Mouse (Mus musculus) hematopoietic stem cell, adult 5-6 weeks (primary cell): Measurements from ENCODE around the gene Carmil3. TPM values are rescaled to one million over a fixed set of nuclear protein-coding genes. Genes with fewer than 3 reads are reported as not detected.

Experiments used
- ATAC-seq, 2 experiments: fragments of 125-278 bp in 1 of 2; replicated peaks in 1 of 2; 2 replicates each; pipeline ENCODE4 v1.8.0; 2016 to 2017; ENCODE audit warnings: inconsistent platforms in 2 of 2, mild to moderate bottlenecking in 2 of 2, moderate number of reproducible peaks in 2 of 2, low read depth in 1 of 2, moderate TSS enrichment in 1 of 2; ENCODE audit not compliant: low FRiP score in 2 of 2, poor library complexity in 2 of 2, severe bottlenecking in 2 of 2, insufficient read depth in 1 of 2, low TSS enrichment in 1 of 2
- total RNA-seq: library from RNA; stranded (forward); fragments of 172-1452, 232-1000 nt; gene quantifications from 2 replicates; pipeline ENCODE4 v1.2.3, GENCODE M21; 2017

Gene Carmil3
- 2.3 and 2.7 TPM in 2 replicates for total RNA-seq

DNA sequence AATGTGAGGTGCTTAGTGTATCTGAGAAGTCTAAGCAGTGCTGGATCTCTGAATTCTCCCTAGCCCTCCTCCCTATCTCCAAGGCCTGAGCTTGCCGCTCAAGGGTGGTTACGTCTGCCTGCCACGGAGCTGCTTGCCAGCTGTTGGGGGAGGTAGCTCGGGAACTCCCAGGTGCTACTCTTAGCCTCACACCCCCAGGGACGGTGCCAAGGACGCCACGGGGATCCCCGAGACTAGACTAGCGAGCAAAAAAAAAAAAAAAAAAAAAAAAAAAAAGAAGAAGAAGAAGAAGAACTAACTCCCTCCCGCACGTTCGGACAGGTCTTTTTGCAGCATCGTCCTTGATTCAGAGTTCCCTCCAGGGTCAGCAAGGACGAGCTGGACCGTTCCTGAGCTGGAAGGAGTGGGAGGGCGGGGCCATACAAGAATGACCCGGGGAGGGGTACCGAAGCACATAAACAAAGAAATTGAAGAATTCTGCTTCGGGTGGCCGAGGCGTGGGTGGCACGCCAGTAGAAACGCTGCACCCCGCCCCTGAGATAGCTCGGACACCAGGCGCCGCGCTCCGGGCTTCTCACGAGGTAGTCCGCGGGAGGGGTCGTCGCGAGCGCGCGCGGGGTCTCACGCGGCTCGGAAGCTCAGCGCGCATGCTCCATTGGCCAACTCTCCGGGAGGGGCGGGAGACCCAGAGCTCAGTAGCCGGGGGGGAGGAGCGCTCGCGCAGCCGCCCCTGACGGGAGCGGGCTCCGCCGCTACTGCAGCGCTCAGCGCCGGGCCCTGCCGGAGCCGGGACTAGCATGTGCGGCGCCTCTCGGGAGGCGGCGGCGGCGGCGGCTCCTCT is at the start of gene Carmil3:
Gene Carmil3 (plus strand): TSS at position 291 of the 841 bp plus-strand sequence.
- peak in 1 of 2 experiments; percentile 47; a peak in 1 of 4 replicates for ATAC-seq

DNA sequence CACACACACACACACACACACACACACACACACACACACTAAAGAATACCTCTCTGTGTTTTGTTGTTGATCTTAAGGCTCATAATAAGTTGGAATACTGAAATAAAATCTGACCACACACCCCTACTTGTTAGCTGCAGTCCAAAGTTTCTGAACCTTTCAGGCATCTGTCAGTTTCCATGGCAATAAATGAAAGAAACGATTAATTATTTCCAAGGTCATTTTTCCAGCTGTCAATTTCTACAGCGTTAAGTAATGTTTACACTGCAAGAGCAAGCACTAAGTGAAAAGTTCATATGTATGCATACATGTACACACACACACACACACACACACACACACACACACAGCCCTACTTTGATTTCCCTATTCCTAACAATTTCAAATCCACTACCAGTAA is 32.8 kb upstream of the Carmil3 start:
- ATAC-seq: no peak

DNA sequence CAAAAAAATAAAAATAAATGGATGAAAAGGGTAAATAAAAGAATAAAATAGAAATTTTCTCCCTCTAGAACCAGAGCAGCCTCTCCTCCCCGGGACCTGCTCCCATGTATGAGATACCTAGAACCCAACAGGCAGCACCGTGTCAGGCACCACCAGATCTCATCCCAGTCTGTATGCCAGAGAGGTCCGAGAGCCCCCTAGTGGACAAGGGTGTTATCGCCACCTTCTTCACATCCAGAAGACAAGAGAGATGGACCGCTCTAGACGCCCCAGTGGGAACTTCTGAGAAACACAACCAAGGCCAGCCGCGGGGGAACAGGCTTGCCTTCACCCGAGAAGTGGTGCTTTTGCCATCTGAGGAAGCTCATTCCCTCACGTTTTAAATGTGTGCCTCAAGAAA is 32.2 kb upstream of the Carmil3 start:
- ATAC-seq: peak; percentile 82 to 88

GRCm38 (mm10) chr14:55458761-55459160 is 31.7 kb upstream of the Carmil3 start:
- ATAC-seq: no peak

GRCm38 (mm10) chr14:55459796-55460195 is 30.7 kb upstream of the Carmil3 start:
- ATAC-seq: no peak

DNA sequence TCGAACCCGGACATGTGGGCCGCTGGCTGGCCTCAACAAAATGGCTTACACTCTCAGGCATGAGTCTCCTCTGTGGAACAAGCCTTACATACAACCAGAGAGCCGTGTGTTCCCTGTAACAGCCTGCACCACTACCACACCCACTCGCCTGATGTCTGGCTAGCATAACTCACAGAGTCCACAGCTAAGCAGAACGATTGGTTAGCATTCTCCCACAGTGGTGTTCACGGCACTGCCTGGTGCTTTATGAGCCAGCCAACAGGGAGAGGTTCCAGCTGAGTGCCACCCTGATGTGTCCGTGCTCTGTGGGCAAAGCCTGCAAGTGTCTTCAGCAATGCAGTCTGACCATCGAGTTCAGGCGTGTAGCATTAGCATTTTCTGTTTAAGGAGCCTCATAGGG is 30.2 kb upstream of the Carmil3 start:
- ATAC-seq: no peak

DNA sequence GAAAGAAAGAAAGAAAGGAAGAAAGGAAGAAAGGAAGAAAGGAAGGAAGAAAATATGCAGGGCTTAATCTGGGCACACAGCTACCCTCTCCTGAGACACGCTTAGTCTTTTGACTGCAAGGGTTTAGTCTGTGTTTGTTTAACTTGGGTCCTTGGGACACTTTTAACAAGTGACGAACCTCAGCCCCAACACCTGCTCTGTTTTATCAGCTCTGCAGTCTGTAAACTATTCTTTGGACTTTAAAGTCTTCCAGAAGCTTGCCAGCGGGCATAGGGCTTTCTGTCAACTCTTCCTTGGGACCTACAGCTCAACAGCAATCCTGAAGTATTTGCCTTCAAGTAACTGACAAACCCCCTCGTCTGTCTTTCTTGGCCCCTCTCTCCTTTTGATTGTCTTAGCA is 28.7 kb upstream of the Carmil3 start:
- no peak for ATAC-seq

GRCm38 (mm10) chr14:55466481-55466880 is 24.0 kb upstream of the Carmil3 start:
- no peak for ATAC-seq

DNA sequence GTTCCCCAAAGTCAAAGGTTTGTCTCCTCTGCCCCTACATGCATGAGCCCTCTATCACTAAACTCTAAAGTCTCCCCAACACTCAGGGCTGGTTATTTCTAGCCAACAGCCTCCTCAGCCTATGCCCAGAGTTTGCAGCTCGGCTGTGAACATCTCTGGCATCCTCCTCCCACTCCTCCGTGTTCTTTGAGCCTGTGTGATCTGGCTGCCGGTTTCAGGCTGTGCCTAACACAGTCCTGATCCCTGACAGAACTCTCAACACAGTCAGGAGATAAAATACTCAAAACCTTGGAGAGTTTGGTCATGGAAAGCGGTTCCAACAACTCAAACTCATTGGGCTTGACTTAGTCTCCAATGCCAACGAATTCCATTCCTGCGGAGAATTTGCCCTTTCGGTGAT is 23.3 kb upstream of the Carmil3 start:
- ATAC-seq: no peak

- no peak for ATAC-seq
Measured at GRCm38 (mm10) chr14:55468301-55468741, 22.1 kb upstream of the Carmil3 start.

- no peak for ATAC-seq
Measured at GRCm38 (mm10) chr14:55469041-55469440, 21.4 kb upstream of the Carmil3 start.

GRCm38 (mm10) chr14:55469821-55470220 is 20.6 kb upstream of the Carmil3 start:
- ATAC-seq: no peak

- no peak for ATAC-seq
Measured at GRCm38 (mm10) chr14:55470806-55471205, 19.6 kb upstream of the Carmil3 start.

DNA sequence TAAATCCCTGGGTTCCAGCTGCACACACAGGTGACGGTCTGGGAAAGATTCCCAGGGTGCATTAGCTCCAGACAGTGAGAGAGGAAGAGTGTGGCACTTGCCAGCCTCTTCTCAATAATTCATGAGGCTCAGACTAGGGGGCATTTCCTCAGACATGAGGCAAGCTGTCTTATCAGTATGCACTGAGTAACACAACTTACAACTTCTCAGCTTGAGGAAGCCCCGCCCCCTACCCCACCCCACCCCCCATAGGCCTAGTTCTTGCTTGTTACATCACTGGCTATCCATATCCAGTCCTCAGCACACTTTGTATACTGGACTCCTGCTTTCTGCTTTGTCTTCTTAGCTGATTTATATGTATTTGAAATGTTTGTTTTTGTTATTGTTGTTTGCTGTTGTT is 14.8 kb upstream of the Carmil3 start:
- no peak for ATAC-seq

DNA sequence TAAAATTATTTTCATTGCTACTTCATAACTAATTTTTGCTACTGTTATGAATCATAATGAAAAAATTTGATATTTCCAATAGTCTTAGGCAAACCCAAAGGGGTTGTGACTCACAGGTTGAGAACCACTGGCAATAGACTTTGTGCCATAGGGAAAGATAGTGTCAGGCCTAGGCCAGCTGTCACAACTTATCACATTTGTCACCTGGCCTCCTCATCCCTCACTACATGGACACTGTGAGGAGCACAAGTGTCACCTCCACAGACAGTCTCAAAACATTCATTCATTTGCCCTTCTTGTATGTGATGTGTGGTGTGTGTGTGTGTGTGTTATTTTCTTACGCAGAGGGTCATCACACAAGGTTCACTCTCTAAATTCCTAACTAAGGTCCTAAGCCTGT is 13.0 kb upstream of the Carmil3 start:
- no peak for ATAC-seq

- no peak for ATAC-seq
Measured at GRCm38 (mm10) chr14:55477829-55478228, 12.6 kb upstream of the Carmil3 start.

GRCm38 (mm10) chr14:55478651-55479599 is 11.5 kb upstream of the Carmil3 start, which contains the start of gene Dhrs4:
TSS of gene Dhrs4 (plus strand) at chr14:55478758.
- peak; percentile 88 to 92 for ATAC-seq

- no peak for ATAC-seq
Measured at GRCm38 (mm10) chr14:55479629-55480028, 10.8 kb upstream of the Carmil3 start.
